Mouse (Mus musculus) left cerebral cortex, adult 18-20 months (tissue): ENCODE measurements around the gene Gnaq. TPM values are rescaled to one million over a fixed set of nuclear protein-coding genes. Genes with fewer than 3 reads are reported as not detected.
"Not testable (repeated sequence)": the region's sequence is repeated elsewhere in the genome, so short reads cannot be mapped to it uniquely, and the experiment has no call there.

ENCODE experiments used
- DNase-seq, 2 experiments: peaks; one replicate each; pipeline ENCODE4 v3.0.0; 2021 to 2022; ENCODE audit warnings: low spot score in 2 of 2, mixed read lengths in 1 of 2
- total RNA-seq, 2 experiments: library from RNA; stranded (reverse); gene quantifications; 2 replicates each; pipeline ENCODE4 v1.2.3; 2021

Gene Gnaq
- total RNA-seq, 2 experiments from 2014 or later = 156 to 160 TPM

DNA sequence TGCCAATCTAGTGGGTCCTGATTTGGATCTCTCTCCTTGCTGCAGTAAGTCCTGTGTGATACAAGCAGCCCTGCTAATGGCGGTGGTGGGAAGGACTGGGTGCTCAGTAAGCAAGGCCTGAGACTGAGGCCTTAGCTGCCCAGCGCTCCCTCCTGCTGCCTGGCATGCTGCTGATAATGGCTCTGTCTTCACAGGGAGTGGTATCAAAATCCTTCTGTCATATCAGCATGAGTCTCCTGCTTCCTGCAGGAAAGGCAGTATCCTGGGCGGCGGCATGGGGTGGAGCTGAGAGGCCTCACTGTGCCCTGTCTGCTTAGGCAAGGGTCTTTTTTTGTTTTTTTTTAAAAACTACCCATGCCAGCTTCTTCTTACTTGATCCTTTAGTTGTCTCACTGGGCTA lies 9.2 kb downstream of the Gnaq start:
- DNase-seq = no peak

- no peak for DNase-seq
Observed at GRCm38 (mm10) chr19:16142990-16143389, 10.4 kb downstream of the Gnaq start.

DNA sequence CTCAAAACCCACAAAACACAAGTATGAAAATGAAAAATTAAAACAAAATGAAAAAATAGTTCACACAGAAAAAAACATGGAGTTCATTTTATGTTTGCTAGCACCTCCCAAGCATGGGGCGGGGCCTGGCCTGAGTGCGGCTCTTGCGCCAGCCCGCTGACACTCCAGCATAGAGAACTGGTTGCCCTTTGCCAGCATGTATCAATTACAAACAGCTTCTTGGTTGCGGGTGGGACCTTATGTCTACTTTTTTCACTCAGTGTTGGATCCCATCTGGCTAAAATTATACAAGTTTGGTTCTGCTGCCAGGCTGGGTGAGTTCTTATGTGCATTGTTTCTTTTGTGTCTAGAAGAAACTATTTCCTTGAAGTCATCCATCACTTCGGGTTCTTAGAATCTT lies 14.8 kb downstream of the Gnaq start:
- no peak for DNase-seq

DNA sequence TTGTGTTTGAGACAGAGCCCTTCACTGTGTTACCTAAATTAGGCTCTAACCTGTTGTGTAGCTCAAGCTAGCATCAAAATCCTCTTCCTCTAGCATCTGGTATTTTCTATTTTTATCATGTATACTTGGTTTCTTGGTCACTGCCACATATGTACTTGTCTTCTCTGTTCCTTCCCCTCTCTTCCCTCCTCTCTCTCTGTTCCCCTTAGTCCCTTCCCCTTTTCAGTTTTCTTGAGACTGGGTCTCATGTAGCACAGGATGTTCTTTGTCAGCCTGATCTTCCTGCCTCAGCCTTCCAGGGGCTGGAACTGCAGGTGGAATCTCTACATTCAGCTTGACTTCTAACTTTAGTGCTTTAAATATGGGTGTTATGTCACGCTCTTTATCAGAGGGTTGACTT lies 16.5 kb downstream of the Gnaq start:
- DNase-seq = no peak

DNA sequence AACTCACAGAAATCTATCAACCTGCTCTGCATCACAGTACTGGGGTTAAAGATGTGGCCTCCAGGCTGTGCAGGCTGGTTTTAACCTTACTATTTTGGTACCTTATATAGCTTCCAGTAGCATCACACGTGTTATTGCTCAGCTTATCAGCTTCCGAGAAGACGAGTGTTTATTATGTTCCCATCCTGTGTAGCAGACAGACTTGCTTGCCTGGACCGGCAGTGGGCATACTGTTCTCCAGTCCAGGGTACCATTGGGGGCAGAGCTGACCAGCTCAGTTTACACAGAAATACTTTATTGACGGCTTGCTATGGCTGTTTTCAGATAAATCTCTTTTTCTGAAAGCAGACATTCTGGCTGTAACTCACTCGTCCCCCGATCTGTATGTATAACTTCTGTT lies 17.7 kb downstream of the Gnaq start:
- no peak for DNase-seq

DNA sequence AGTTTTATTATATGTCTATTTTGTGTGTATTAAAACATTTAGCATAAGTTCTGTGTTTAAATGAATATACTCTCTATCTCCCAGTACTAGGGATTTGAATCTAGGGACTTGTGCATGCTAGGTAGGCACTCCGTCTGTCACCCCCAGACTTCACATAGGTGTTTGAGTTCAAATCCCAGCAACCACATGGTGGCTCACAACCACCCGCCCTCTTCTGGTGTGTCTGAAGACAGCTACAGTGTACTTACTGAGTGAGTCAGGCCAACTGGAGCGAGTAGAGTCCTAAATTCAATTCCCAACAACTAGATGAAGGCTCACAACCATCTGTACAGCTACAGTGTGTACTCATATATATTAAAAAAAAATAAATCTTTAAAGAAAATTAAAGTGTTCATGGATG lies 21.2 kb downstream of the Gnaq start:
- DNase-seq = no peak

- DNase-seq = no peak
Observed at GRCm38 (mm10) chr19:16154480-16154879, 21.8 kb downstream of the Gnaq start.

- no peak for DNase-seq
Observed at GRCm38 (mm10) chr19:16157120-16157519, 24.5 kb downstream of the Gnaq start.

DNA sequence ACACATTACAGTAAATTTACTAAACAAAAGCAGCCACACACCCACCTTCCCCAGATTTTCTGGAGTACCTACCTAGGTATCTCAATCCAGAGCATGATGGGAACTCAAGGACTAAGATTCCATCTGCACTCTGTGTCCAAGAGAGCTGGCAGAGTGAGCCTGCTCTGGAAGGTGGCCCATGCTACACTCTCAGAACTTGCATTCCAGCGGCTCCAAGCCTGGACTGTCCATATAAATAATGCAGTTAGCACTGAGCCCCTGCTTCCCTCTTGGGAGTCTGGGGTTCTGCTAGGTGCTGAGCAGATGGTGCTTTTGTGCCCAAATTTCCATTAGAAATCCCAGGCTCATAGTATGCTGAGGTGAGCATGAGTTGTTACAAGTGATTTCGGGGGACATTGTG lies 28.1 kb downstream of the Gnaq start:
- DNase-seq = no peak

DNA sequence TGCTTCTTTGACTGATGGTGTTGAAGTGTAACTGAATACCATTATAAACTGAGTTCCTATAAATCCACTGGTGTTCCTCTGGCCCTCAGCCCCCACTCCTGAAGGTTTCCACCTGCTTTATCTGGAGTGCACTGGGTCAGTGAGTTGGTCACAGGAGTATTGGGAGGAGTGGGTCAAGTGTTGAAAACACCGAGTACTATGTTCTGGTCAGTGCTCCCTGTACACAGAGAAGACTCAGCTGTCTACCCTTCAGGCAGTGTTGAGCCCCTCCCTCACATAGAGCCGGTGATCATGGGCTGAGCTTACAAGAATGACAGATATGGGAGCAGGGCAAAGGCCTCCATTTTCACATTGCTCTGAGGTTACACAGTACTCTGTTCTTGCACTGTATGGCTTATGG lies 28.6 kb downstream of the Gnaq start:
- no peak for DNase-seq

- DNase-seq = not testable (repeated sequence)
Observed at GRCm38 (mm10) chr19:16164396-16164795, 31.8 kb downstream of the Gnaq start.

- peak; percentile 25 to 46 for DNase-seq
Observed at GRCm38 (mm10) chr19:16167185-16167584, 34.6 kb downstream of the Gnaq start.

- no peak for DNase-seq
Observed at GRCm38 (mm10) chr19:16168192-16168591, 35.6 kb downstream of the Gnaq start.

DNA sequence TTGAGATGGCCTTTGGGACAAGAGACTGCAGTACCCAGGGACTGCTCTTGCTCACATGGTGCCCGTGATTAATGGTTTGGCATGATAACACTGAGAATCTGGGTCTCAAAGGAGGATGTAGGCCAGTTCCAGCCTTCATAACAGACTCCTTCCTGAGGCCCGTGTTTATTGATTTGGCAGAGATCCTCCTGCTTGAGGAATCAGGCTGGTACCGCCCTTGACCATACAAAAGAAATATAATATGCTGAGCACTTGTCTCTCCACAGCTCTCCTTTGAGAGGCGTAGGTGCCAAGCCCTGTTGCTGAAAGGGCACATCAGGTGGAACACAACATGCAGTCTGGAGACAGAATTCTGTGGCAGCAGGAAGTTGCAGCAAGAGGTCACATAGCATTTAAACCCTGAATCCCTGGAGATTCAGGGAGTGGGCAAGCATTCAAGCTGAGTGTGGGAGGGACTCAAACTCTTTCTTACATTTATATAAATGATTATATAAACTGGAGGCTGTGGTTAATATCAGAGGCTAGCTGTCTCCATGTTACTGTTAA lies 36.1 kb downstream of the Gnaq start:
- no peak for DNase-seq

GRCm38 (mm10) chr19:16170724-16171123 lies 38.1 kb downstream of the Gnaq start:
- DNase-seq = no peak

DNA sequence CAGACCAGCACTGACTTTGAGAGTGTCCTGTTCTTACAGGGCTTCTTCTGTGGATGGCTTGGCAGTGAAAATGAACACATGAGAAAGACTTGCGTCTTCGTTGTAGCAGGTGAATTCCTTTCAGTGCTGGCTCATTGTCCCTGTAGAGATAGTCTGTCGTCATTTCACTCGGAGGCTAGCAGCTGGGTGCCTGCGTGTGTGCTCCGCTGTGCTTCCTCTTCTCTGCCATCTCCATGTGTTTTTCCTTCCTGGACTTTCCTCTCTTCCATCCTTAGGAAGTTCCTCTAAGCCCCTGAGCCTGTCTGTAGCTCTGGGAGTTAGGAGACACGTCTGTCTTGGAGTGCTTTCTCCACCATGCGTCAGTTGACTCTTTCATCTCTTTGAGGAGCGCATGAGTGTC lies 41.1 kb downstream of the Gnaq start:
- DNase-seq = no peak

- DNase-seq = no peak
Observed at GRCm38 (mm10) chr19:16176426-16176825, 43.8 kb downstream of the Gnaq start.

- DNase-seq = no peak
Observed at GRCm38 (mm10) chr19:16177139-16177727, 44.6 kb downstream of the Gnaq start.

- DNase-seq = no peak
Observed at GRCm38 (mm10) chr19:16181258-16181657, 48.6 kb downstream of the Gnaq start.

GRCm38 (mm10) chr19:16181852-16182475 lies 49.3 kb downstream of the Gnaq start:
- no peak for DNase-seq

GRCm38 (mm10) chr19:16183592-16184365 lies 51.1 kb downstream of the Gnaq start:
- no peak for DNase-seq

GRCm38 (mm10) chr19:16186984-16187383 lies 54.4 kb downstream of the Gnaq start:
- no peak for DNase-seq
